Mouse (Mus musculus) cerebellum, postnatal 36 days (tissue): ENCODE data around the gene Trank1.

Source experiments
- DNase-seq, 2 experiments: peaks; one replicate each; pipeline ENCODE4 v3.0.0; 2021 to 2022; ENCODE audit warnings: mixed read lengths in 2 of 2

The Trank1 gene

DNA sequence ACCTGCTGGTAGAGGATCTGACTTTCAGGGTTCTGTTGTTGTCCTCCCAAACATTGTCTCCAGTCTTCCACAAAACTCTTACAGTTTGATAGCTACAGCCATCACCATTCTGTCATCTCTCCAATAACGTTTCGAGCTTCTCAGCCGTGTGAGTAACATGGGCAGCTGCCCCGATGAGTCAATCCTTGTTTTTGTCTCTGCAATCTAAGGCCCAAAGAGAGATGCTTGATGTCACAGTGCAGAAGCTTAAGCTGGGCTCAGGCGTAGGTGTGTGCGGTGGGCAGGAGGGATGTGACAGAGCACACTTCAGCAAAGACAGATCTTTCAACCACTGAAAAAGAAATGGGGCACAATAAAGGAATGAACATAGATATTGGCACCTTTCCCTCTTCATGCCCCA is 7.5 kb upstream of the Trank1 start:
- DNase-seq: no peak

DNA sequence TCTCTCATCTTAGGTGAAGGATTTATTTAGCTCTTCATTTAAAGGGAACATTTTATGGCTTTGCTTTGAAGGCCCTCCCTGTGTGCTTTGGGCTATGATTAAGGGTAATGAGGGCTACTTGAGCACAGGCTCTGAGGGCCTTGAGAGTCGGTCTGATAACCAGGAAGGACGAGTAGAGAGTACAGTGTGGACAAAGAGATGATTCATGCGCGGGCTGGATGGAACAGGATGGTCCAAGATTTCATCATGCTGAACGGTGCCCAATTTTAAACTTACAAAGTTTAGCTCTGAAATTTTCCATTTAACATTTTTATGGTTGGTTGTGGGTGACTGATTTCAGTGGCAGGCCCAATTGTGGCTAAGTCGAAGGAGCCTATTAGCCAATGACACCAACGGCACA is 5.4 kb upstream of the Trank1 start:
- no peak for DNase-seq

- peak; percentile 11 to 14 for DNase-seq
Observed at GRCm38 (mm10) chr9:111311843-111312441, 403 bp downstream of the Trank1 start.

DNA sequence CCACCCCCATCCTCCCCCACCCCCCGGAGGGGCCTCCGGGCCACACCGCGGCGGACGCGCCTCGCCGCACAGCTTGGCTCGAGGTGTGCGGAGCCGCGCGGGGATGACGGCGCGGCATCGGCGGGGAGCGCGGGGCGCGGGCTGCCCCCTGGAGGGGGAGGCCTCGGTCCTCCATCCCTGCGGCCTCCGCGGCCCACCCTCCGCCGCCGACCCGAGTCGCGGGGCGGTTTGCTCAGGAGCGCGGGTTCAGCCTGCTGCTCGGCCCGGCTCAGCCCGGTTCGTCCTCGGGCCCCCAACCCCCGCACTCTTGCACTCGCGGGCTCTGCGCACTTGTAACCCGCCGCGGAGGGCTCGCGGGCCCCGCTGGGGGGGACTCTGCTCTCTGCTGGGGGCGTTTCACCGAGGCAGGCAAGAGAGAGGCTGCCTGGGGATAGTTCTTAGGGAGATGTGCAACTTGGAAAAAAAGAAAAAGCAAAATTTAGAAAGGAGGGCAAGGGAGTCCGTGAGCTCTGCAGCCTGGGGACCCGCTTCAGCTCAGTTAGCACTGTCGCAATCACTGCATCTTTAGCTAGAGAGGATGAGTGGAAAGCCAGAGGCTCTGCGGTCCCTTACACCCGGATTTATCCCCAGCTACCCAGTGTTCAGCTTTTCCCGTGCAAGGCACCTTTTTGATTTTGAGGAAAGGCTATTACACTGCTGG is 1.1 kb downstream of the Trank1 start:
- DNase-seq: peak; percentile 6 to 8

- DNase-seq: no peak
Observed at GRCm38 (mm10) chr9:111313299-111313698, 1.8 kb downstream of the Trank1 start.

GRCm38 (mm10) chr9:111313793-111314192 is 2.3 kb downstream of the Trank1 start:
- DNase-seq: no peak

DNA sequence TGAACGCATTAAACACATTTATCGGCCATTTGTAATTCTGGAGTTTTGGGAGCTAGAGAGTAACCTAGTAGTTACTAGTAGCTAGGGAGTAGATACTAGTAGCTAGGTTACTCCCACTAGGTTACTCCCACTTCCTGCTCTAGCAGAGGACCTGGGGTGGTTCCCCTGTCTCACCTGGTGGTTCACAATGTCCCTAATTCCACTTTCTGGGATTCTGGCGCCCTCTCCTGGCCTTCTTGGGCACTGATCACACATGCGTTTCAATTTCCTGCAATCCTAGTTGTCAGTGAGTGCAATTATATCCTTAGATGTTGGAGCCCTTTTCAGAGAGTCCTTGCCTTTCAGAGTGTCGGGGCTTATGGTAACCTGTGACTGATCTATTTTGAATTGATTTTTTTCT is 2.7 kb downstream of the Trank1 start:
- DNase-seq: peak; percentile 54 to 59

- no peak for DNase-seq
Observed at GRCm38 (mm10) chr9:111320912-111321311, 9.4 kb downstream of the Trank1 start.

DNA sequence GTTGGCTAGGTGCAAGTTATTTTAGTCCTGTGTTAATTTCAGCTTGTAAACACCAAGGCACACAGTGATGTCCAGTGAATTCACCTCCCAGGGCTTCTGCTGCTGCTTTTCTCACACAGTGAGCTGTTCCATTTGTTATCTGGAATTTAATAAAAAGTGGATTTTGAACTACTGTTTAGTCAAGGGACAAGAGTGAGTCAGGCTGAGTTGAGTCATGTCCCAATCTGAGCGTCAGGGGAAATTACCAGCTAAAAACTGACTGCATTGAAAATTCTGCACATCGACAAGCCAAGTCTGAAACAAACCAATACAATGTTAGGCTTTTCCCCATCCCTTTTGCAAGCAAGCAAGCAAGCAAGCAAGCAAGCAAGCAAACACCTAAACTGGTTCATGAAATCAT is 13.3 kb downstream of the Trank1 start:
- no peak for DNase-seq

DNA sequence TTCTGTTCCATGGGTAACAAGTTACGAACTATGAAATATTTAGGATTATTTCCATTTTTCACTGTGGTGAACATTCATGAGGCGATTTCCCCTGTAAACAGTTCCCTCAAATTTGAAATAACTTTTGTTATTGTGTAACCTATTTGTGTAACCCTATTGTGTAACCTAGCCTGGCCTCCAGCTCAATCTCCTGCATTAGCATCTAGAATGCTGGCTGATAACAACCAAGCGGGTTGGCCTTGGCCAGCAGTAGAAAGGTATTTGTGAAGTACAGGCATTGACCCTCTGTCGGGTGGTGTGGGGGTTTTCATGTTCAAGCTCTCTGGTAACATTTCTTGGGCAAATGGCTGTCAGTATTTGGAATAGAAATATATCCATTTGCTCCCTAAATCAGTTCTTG is 18.3 kb downstream of the Trank1 start:
- DNase-seq: no peak

DNA sequence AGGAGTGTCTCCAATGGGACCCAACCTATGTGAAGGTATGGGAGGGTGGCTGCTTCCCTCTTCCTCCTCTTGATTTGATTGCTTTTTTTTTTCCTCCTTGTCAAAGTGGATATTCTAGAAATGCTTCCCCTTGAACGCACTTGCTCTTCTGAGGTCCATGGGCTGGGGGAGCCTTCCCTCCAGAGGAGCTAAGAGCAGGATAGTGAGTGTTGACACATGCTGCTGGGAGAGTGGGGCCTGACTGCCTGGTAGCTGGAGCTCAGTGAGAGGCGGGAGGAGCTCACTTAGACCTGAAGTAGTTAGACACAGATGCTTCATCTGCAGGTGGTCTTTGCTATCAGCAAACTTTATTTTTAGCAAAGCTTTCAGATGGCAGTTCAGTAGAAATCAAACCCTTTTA is 22.3 kb downstream of the Trank1 start:
- no peak for DNase-seq

GRCm38 (mm10) chr9:111334555-111335164 is 23.1 kb downstream of the Trank1 start:
- no peak for DNase-seq

GRCm38 (mm10) chr9:111351233-111351632 is 39.7 kb downstream of the Trank1 start:
- DNase-seq: no peak

GRCm38 (mm10) chr9:111351641-111352040 is 40.1 kb downstream of the Trank1 start:
- no peak for DNase-seq

GRCm38 (mm10) chr9:111352646-111353045 is 41.1 kb downstream of the Trank1 start:
- no peak for DNase-seq

DNA sequence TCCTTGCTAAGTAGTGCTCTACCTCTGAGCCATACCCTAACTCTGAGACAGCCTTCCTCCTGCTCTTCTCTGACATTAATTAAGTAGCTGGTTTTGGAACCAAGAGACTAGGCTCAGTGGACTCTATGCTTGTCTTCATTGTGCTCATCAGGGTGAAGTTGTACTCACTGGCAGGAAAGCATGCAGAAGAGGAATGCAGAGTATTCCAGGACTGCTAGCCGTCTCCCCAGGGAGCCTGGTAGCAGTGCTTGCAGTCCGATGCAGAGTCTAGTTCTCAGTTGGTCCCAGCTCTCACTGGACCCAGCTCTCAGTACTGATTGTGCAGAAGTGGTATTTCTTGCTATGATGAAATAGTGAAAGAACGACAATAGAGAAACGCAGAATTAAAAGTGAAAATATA is 43.5 kb downstream of the Trank1 start:
- DNase-seq: no peak

DNA sequence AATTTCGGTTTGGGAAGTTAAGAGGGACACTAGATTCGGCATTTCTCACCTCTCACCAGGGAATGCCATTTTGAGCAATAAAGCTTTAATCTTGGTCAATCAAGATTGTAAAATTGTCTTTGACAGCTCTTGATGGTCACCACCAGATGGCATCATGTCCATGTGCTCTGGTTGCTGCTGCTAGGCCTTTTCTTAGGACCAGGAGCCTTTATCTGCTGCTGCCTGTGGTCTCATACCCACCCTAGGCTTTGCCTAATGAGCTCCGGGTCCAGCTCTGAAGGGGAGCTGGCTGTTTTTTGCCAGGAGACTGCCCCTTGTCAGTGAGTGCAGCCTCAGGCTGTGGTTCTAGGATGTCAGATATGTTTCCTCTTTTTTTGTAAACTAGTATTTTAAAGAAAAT is 44.8 kb downstream of the Trank1 start:
- no peak for DNase-seq

DNA sequence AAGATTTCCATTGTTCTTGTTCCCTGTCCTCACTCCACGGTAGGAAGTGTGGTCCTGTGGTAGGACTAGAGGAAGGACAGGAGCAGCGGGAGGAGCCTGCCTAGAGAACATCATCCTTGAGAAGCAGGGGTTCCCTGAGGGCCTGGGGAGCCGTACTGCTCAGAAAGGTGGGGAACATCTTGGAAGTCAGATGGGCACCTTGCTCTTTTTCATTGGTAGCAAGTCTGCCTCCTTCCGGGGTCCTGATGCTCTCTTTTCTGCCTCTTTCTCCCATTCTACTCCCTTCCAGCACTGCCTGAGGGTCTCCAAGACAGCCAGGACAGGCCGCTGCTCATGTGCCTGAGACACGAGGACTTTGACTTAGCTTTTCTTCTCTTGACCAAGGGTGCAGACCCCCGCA is 52.1 kb downstream of the Trank1 start:
- DNase-seq: no peak

- DNase-seq: no peak
Observed at GRCm38 (mm10) chr9:111367713-111368112, 56.2 kb downstream of the Trank1 start.

DNA sequence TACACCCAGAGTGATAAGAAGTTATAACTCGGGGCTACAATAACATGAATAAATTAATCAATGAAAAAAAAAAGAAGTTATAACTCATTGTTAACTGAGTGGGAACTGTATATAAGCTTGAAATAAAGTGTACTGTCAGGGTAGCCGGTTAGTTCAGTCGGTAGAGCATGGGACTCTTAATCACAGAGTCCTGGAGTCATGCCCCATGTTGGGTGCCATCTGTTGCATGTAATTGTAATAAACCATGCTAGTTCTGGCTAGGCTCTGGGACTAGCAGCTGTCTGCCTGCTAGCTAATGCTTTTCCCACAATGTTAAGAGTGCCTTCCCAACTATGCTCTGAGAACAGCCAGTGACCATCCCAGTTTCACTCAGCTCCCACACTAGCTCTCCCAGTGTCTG is 60.5 kb downstream of the Trank1 start:
- no peak for DNase-seq

DNA sequence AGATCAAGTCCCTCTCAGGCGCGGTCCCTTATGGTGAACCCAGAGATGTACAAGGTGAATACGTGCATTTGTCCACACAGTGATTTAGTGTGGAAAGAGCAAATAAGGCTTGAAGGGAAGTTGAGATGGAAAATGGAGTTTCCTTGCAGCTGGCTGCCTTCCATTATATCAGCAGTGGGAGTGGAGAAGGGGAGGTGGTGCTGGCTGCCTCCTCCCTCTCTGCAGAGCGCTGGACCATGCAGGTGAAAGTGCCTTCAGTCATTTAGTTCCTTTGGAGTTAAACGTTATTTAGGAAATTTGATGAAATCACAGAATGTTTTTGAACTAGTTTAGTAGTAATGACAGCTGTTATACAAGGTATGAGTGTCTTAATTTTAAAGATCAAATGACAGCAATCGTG is 66.3 kb downstream of the Trank1 start:
- DNase-seq: no peak

GRCm38 (mm10) chr9:111381056-111382025 is 69.8 kb downstream of the Trank1 start:
- no peak for DNase-seq

GRCm38 (mm10) chr9:111382469-111382868 is 70.9 kb downstream of the Trank1 start:
- DNase-seq: no peak
